Mouse (Mus musculus): Measurements from ENCODE around the gene Avil.

- no peak for TF ChIP-seq POLR2A (IDR thresholded peaks at IDR 0.05; ENCODE audit: borderline replicate concordance, control insufficient read depth, low read depth, low read length)
- TF ChIP-seq CTCF (IDR thresholded peaks at IDR 0.05; ENCODE audit: control insufficient read depth, insufficient read depth, low read length), result no peak
Observed at GRCm38 (mm10) chr10:127042468-127043115, 42.1 kb downstream of the Avil start.
